Mouse (Mus musculus): ENCODE data around the gene Cdc40.

GRCm38 (mm10) chr10:40881236-40881635 is 1.9 kb downstream of the Cdc40 start:
- no peak for TF ChIP-seq CTCF (IDR thresholded peaks at IDR 0.05; ENCODE audit: borderline replicate concordance, control insufficient read depth, extremely low read depth, insufficient read depth, low read length, poor library complexity)
- TF ChIP-seq POLR2A (IDR thresholded peaks at IDR 0.05; ENCODE audit: control insufficient read depth, extremely low read depth, insufficient read depth, low read length, poor library complexity), result no peak

All from thymus, adult 2 months (tissue).